Mouse (Mus musculus) cerebellum, adult 2 months (tissue): ENCODE results near the gene Chchd4. TPM values are rescaled to one million over a fixed set of nuclear protein-coding genes. Genes with fewer than 3 reads are reported as not detected.
"Not testable (repeated sequence)": the region's sequence is repeated elsewhere in the genome, so short reads cannot be mapped to it uniquely, and the experiment has no call there.

Experiments used
- DNase-seq, 2 experiments: peaks; one replicate each; pipeline ENCODE4 v3.0.0; 2021
- H3K27ac ChIP-seq: fragments of 200-500 bp; 2 replicates; pipeline ENCODE4 v1.5.1; 2012; ENCODE audit warnings: low read length, control low read depth, inconsistent platforms; ENCODE audit not compliant: insufficient read depth
- H3K27me3 ChIP-seq: fragments of 200-500 bp; 2 replicates; pipeline ENCODE4 v1.6.1; 2012; ENCODE audit warnings: inconsistent platforms, mild to moderate bottlenecking, low read length, moderate library complexity; ENCODE audit not compliant: control insufficient read depth, insufficient read depth
- H3K4me1 ChIP-seq: fragments of 200-500 bp; 2 replicates; pipeline ENCODE4 v1.6.1; 2011; ENCODE audit warnings: low read length; ENCODE audit not compliant: control insufficient read depth, insufficient read depth
- H3K4me3 ChIP-seq: fragments of 200-500 bp; replicated peaks from 2 replicates; pipeline ENCODE3; 2011; ENCODE audit warnings: mild to moderate bottlenecking, low read depth, low read length, control low read depth; ENCODE audit not compliant: insufficient read depth
- CTCF ChIP-seq: fragments of 200-500 bp; IDR thresholded peaks from 2 replicates; pipeline ENCODE4 v1.5.1; 2011; ENCODE audit warnings: low read depth, mild to moderate bottlenecking, control low read depth, low read length, moderate library complexity, borderline replicate concordance; ENCODE audit not compliant: insufficient read depth
- POLR2A ChIP-seq: fragments of 200-500 bp; IDR thresholded peaks from 2 replicates; pipeline ENCODE4 v1.6.1; 2011; ENCODE audit warnings: low read length, control low read depth, borderline replicate concordance; ENCODE audit not compliant: insufficient read depth
- WGBS: fragments of 180-500 bp; shearing (Covaris S2); methylation state at CpG from one replicate; pipeline ENCODE4 v1.1.7; 2018; 5-methylcytosine and 5-hydroxymethylcytosine counted together
- polyA plus RNA-seq: library from polyadenylated mRNA; depleted of rRNA; stranded (reverse); fragments of >200 nt; gene quantifications from 2 replicates; pipeline ENCODE4 v1.2.3, GENCODE M21; 2012

The Chchd4 gene
- polyA plus RNA-seq, 1 experiment, result 14.9 TPM

DNA sequence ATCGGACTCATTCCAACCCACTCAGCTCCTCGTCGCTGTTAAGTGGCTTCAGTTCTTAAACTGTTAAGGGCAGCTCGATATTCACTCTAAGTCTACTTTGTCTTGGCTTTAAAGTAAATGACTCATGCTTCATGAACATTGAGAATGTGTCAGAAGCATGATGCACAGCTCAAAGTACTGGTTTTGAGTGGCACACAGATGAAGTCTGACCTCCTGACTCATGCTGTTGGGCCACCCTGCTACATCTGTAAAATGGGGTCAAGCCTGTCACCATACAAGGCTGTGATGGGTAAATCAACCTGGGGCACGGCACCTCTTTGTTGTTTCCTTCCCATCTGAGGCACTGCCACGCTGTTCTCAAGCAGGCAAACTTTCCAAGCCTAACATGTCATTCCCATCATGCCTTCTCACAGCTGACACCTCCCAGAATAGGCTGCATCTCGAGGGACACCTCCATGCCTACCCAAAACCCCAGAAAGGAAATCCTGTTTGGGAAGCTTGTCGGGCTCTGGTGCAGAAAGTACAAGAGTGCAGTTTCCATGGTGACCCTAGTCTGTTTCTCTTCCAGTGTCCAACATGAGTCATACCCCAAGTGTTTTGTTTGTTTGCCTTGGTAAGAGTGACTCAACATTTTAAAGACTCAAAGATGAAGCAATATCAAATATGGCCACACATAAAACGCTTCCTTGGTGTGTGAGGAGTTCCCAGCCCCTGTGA is 15.3 kb upstream of the Chchd4 start:
- TF ChIP-seq POLR2A (no peak), CTCF (no peak)
- no peaks in the 10 kb centered on the region for H3K4me1 ChIP-seq
- H3K4me3 ChIP-seq, result no peak overlapping the region
- no peak overlapping the region for H3K27ac ChIP-seq
- 82% methylated on average over 9 of the region's 9 CpGs for WGBS
- no peak for DNase-seq
- H3K27me3 ChIP-seq, result no peaks in the 10 kb centered on the region

DNA sequence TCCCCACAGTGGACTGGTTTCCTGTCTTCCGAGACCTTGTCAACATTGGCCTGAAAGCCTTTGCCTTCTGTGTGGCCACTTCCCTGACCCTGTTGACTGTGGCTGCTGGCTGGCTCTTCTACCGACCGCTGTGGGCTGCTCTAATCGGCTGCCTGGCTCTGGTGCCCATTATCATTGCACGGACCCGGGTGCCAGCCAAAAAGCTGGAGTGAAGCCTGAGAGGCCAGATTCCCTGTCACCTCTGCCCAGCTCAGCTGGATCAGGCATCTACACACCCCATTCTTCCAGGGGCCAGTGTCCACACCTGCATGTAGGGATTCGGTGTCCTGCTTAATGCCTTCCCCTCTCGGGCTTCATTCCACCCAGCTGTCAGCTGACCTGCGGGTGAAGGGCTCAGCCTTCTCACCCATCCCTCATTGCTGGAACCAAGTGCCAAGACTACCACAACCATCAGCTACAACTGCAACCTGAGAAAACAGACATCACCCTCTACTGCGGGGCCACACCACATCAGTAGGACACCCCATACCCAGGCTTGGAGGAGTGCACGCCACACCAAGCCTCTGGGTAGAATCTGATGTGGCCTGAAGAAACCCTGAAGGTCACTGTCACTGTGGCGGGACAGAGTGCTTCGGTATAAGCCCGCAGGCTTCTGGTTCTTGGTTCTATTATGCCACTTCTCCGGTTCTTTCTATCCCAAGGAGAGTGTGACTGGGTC is 13.5 kb upstream of the Chchd4 start:
- WGBS, result 79% methylated on average over 15 of the region's 15 CpGs
- Histone ChIP-seq H3K27me3 (no peaks in the 10 kb centered on the region), H3K4me1 (no peaks in the 10 kb centered on the region), H3K4me3 (no peak overlapping the region), H3K27ac (no peak overlapping the region)
- DNase-seq, result no peak
- TF ChIP-seq CTCF, result no peak
- no peak for TF ChIP-seq POLR2A

DNA sequence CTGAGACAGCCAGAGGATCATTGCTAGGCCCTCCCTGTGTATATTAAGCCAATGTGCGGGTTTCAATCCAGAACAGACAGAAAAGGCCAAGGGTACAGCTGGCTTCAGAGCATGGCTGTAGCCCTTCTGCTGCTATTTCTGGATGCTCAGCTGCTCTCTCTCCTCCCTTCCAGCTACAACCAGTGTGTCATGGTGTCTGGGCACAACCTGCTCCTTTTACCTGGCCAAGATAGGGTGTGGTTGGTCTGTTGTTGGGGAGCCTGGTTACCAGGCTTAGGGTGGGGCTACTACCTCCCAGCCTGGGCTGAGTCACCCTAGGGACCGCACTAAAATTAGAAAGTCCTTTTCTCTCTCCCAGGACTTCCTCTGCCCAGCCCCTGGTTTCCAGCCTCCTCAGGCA is 10.0 kb upstream of the Chchd4 start:
- Histone ChIP-seq H3K27ac (no peak overlapping the region), H3K4me1 (no peaks in the 10 kb centered on the region), H3K27me3 (no peaks in the 10 kb centered on the region), H3K4me3 (no peak overlapping the region)
- WGBS, result 89% methylated on average over 2 of the region's 2 CpGs
- DNase-seq, result no peak
- TF ChIP-seq CTCF (no peak), POLR2A (no peak)

DNA sequence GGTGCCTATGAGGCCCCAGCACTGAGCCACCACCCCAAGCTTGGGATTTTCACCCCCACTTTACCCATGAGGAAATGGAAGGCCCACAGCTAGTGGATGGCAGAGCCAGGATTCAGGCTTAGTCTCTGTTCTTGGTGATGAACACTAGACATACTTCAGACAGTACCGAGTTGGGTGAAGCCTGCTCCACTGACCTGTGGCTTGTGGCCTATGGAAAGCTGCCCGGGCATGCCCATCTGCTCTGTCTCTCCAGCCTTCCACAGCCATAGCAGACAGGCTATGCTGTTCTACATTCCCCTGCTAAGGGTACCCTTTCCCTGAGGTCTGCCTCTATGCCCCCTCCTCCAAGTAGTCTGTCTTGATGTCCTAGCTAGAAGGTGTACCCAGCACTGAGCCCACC is 3.2 kb upstream of the Chchd4 start:
- TF ChIP-seq CTCF (no peak), POLR2A (no peak)
- WGBS, result 69% methylated on average over 2 of the region's 2 CpGs
- DNase-seq, result no peak

DNA sequence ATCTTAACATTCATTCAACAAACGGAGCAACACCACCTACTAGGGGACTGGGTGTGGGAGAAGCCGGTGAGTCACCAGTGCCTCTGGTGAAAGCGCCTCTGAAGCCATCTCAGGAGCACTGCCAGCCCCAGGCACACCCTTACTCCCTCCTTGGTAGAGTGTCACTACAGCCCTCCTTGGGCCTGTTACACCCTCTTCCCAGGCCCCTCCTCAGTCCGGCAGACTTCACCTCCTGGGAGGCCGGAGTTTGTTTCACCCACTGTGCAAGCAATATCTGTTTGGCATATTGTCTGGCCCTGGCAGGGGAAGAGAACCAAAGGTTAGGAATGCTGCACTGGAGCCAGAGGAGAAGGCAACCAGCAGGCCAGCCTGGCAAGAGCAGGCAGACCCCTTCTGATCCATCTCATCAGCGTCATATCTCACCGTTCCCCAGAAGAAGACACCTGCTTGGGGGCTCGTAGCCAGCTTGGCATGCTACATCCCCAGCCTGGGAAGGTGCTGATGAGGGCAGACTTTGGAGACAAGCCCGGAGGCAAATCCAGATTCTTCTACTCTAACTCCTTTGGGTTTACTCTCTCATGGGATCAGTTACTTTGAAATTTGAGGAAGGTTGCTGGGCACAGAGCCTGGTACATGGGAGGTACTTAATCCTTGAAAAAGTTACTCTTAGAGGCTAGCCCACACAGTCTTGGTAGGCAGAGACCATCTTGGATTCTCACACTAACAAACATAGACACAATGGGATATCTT is 1.3 kb upstream of the Chchd4 start:
- Histone ChIP-seq H3K4me1 (peaks cover 2% of the 10 kb centered on the region; the same call in 1 of the 2 replicates), H3K27me3 (no peaks in the 10 kb centered on the region), H3K27ac (no peak overlapping the region), H3K4me3 (no peak overlapping the region)
- WGBS, result 11% methylated on average over 9 of the region's 9 CpGs
- DNase-seq, result peak in 1 of 2 experiments; percentile 24
- TF ChIP-seq POLR2A (no peak), CTCF (no peak)

More for the DNA sequence above, 3.2 kb upstream of the Chchd4 start:
- Histone ChIP-seq H3K27me3 (no peaks in the 10 kb centered on the region), H3K27ac (no peak overlapping the region), H3K4me1 (peaks cover 2% of the 10 kb centered on the region; the same call in 1 of the 2 replicates), H3K4me3 (no peak overlapping the region)

DNA sequence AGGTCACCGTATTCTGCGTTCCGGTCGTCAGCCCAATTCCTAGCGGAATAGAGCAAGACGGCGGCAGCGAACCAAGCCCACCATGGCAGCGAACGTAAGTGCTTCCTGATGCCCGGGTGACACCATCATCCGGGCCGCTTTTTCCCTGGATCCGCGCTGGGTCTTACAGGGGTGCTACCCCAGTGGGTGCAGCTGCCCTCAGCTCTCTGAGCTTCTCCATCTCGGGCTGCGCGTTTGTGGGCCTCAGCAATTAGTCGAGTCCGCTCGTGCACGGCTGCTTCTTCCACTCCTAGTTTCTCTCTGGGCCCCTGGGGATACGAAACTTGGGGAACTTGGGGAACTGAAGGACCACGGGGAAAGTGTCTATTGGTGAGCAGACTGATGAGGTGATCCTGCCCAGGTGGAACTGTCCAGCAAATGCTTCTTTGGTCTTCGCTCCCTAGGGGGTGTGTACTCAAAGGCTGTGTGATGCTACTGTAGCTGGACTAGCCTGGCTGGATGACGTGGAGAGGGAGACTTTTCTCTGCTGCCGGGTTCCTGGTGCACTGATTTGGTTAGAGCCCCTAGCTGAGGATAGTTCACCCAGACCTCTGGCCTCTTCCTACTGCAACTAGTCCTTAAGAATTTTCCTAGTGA is 577 bp upstream of the Chchd4 start:
- WGBS, result under 1% methylated on average over 27 of the region's 27 CpGs
- no peaks in the 10 kb centered on the region for H3K27me3 ChIP-seq
- DNase-seq, result no peak

DNA sequence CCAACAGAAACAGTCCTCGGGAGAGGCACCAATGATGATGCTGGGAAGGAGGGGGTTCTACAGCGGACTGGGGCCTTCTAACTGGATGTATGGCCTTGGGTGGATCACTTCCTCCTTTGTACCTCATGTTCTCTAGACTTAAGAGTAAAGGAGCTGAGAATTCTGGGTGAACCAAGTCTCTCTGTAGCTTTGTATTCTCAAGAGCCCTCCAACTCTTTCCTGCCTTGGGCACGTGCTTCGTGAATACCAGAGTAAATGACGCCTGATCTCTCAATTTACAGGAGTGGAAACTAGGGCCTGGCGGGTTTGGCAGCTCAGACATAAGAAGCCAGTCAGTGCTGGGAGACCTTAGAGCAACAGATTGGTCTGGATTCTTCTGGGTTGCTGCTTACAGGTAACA is 1.0 kb downstream of the Chchd4 start:
- Histone ChIP-seq H3K4me3 (peak overlapping the region; percentile 70), H3K4me1 (peaks cover 2% of the 10 kb centered on the region; the same call in 1 of the 2 replicates), H3K27me3 (no peaks in the 10 kb centered on the region), H3K27ac (no peak overlapping the region)
- TF ChIP-seq POLR2A (no peak), CTCF (no peak)
- 49% methylated on average over 6 of the region's 6 CpGs for WGBS
- peak in 1 of 2 experiments; percentile 17 for DNase-seq

More for the DNA sequence above, 577 bp upstream of the Chchd4 start:
- H3K4me1 ChIP-seq, result peaks cover 2% of the 10 kb centered on the region; the same call in 1 of the 2 replicates
- H3K27ac ChIP-seq, result no peak overlapping the region
- peak overlapping the region; percentile 85 for H3K4me3 ChIP-seq
- TF ChIP-seq CTCF, result no peak

DNA sequence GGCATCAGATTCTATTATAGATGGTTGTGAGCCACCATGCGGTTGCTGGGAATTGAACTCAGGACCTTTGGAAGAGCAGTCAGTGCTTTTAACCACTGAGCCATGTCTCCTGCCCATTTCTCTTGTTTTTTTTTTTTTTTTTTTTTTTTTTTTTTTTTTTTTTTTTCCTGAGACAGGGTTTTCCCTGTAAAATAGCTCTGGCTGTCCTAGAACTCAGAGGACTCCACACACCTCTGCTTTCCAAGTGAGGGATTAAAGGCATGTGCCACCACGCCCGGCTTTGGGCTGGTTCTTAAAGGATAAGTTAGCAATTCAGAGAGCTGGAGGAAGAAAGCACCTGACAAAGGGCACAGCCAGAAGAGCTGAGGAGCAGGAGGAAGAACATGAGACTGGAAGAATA is 1.9 kb downstream of the Chchd4 start:
- WGBS, result 93% methylated on average over 3 of the region's 3 CpGs
- H3K4me1 ChIP-seq, H3K27ac ChIP-seq, H3K27me3 ChIP-seq, H3K4me3 ChIP-seq, DNase-seq: not testable (repeated sequence)
